Mouse (Mus musculus): Measurements from ENCODE around the gene Olfr30.
"Not testable (repeated sequence)": the region's sequence is repeated elsewhere in the genome, so short reads cannot be mapped to it uniquely, and the experiment has no call there.

Olfr30 gene

DNA sequence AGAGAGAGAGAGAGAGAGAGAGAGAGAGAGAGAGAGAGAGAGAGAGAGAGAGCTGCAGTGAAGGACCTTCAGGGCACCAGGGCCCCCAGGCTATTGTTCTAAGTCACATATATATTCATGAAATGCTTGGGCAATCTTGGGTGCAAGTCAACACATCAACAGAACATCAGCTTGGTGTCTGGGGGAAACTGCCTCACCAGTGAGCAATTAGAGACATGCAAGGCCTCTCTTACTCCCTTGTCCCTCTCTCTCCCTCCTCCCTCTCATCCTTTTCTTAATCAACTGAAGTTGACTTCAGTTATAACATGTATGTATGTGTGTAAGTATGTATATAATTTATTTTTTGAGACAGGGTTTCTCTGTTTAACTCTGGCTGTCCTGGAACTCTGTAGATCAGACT lies at the start of gene Olfr30:
TSS of gene Olfr30 (minus strand) at position 101 of the 400 bp plus-strand sequence.
- DNase-seq (ENCODE audit: inconsistent age in 2 of 2, low spot score in 1 of 2): no peak

DNA sequence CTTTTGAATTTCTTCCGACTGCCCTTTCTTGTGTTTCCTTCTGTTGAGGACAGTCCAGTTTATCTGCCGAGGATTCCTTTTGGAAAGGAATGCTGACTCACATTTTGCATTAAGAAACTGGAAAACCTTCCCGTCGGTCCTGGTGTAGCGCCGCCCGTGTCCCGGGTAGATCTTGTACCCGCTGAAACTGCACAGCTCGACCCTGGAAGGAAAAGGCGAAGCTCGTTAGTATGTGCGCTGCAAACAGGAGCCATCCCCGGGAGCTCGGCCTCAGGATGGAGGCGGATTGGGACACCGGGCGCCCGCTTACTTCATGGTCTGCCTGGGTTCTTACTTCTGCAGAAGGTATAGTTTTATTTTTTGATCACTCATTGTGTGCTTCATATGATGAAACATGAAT lies 47.0 kb upstream of the Olfr30 start:
- DNase-seq (ENCODE audit: inconsistent age in 2 of 2, low spot score in 1 of 2): not testable (repeated sequence)

DNA sequence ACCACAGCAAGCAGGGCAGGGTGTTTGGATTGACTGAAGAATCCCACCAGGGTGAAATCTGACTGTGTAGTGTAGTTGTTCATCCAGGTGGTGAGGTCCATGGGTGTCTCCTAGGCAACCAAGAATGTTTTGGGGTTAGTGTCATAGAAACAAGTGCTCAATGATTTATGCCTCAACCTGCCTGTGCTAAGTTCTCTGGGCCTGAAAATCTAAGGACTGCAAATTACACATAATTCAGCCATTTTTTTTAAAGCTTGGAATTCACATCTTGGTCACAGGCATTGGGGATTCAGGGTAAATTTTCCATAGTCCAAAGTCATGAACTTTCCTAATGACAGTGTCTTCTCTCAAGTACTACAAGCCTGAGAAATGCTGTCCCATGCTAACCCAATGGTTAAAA lies 40.4 kb upstream of the Olfr30 start, which contains the start of gene Olfr331:
TSS of gene Olfr331 (minus strand) at position 101 of the 400 bp plus-strand sequence.
- not testable (repeated sequence) for DNase-seq (ENCODE audit: inconsistent age in 2 of 2, low spot score in 1 of 2)

DNA sequence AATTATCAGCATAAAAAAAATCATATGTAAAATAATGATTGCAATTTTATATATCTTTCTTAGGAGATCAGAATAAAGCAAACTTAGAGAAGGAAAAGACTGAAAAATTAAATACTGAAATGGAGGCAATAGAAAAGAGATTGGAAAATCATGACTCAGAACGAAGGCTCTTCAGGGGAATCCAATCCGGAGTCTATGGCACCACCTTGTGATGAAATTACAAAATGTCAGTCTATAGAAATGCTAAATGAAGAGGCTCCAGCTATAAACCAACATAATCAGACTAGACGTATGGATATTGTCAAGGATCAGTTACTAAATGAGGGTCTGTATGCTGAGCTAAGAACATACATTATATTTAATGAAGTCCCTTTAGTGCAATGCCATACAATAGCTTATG lies 37.2 kb upstream of the Olfr30 start:
- no peak for DNase-seq (ENCODE audit: inconsistent age in 2 of 2, low spot score in 1 of 2)

DNA sequence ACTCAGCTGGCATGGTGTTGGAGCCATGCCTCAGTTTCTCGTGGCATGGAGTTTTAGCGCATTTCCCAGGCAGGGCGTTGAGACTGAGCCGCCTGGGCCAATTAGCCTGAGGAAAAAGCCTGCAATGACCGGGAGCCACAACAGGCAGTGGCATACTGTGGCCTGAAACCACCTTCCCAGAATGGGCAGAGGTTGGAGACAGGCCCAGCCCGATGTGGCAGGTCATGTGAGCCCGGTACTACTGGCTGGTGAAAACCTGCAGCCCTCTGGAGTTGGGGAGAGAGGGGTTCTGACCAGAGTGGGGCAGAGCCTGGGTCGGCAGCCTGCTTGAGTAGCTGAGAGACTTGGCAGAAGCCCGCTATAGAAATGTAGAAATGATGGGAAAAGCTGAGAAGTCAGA lies 36.7 kb upstream of the Olfr30 start:
- DNase-seq (ENCODE audit: inconsistent age in 2 of 2, low spot score in 1 of 2): no peak

DNA sequence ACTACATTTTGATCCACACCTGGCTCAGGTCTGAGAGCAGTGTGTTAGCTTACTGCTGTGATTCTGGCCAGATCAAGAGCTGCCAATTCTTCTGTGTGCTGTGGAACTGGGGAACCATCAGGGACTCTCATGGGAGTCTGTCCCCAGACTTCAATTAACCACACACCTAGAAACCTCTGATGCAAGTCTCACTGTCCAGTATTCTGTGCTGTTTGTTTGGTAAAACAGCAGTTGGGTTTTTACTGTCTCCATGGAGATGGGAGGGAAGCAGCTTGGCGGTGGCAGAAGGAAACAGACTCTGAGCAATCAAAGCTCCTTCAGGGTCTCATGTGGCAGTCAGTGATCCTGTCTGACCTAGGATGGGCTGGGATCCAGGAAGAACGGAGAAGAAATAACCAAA lies 30.4 kb upstream of the Olfr30 start, which contains the start of gene Olfr332:
TSS of gene Olfr332 (minus strand) at position 101 of the 400 bp plus-strand sequence.
- DNase-seq (ENCODE audit: inconsistent age in 2 of 2, low spot score in 1 of 2): no peak

DNA sequence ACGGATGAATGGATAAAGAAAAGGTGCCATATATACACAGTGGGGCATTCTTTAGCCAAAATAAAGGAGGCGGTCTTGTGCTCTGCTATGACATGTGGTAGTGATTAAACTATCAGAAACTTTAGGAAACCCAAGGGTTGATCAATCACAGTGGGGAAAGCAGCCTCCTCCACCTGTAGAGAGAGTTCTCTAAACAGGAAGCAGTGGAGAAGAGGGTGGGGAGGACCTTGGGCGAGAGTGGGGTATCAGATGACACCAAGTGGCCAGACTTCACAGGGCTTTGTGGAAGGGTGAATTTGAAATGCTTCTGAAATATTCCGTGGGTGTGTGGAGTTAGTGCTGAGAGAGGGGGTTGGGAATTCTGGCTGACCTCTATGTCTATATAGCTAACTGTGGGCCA lies 8.5 kb downstream of the Olfr30 start:
- no peak for DNase-seq (ENCODE audit: inconsistent age in 2 of 2, low spot score in 1 of 2)

DNA sequence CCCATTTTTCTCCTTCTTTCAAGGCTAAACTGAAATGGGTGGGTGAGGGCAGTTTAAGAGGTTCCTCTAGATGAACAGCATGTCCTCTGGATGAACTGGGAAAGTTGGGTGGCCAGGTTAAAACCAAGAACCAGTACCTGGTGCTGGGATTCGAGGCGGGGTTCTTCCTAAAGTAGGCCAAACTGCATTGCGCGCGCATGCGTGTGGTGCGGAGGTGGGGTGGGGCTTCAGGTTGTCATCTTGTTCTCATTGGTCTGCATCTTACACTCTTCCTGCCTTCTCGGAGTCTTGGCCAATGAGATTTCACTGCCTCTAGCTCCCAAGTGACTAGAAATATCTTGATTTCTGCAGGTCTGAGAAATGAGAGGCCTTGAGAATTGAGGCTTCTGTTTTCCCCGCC lies 9.3 kb downstream of the Olfr30 start, which contains the start of gene Lypd9:
TSS of gene Lypd9 (minus strand) at position 165 of the 400 bp plus-strand sequence.
- DNase-seq (ENCODE audit: inconsistent age in 2 of 2, low spot score in 1 of 2): no peak

DNA sequence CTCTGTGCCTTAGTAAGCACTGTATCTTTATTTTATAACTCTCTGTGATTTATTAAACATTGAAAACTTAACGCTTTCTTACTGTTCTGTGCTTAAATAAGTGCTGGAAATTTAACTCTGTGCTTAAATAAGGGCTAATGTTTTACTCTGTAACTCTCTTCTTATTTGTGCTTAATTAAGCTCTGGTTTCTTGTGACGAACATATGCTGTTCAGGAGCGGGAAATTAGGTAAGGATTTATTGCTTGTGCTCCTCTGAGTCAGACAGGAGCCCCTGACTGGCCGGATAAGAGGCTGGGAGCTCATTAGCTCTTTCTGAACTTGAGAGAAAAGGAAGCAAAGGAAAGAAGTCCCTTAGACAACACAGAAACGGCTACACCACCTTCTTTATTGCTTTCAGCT lies 24.2 kb downstream of the Olfr30 start:
- DNase-seq (ENCODE audit: inconsistent age in 2 of 2, low spot score in 1 of 2): no peak

DNA sequence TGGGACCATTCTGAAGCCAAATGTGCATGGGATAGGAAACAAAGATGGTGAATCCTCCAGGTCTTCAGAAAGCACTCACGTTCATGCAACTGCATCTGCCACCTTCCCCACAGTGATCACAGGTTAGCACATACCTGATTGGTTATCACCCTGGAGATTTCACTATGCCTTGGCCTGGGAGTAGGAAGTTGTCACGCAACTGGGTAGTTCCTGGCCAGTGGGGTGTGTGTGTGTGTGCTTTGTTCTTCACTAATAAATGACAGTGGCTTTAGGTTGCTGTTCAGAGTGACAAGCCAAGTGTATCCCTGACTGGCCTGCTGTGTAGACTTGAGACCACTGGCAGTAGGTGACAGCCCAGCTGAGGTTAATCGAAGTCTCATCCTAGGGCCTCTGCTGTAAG lies 29.8 kb downstream of the Olfr30 start, which contains the start of gene Gm12253:
TSS of gene Gm12253 (plus strand) at position 301 of the 400 bp plus-strand sequence.
- no peak for DNase-seq (ENCODE audit: inconsistent age in 2 of 2, low spot score in 1 of 2)

DNA sequence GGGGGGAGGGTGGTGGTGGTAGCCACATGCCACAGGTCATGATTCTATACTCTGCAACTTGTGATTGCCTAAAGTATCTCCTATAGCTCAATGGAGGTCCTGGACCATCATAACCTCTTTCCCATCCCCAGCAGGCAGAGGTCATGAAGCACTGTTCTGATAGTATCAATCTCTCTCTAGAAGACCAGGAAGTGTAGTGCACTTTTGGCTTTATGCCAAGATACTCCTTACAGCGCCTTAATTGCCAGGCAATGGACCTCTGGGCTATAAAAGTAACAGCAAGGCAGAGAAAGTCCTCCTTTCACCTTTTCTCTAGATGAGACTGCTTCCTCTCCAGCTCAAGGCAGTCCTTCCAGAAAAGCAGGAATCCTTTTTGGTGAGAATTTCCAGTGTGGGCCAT lies 41.3 kb downstream of the Olfr30 start, which contains the start of gene 1810065E05Rik:
TSS of gene 1810065E05Rik (plus strand) at position 297 of the 400 bp plus-strand sequence.
- DNase-seq (ENCODE audit: inconsistent age in 2 of 2, low spot score in 1 of 2): no peak

DNA sequence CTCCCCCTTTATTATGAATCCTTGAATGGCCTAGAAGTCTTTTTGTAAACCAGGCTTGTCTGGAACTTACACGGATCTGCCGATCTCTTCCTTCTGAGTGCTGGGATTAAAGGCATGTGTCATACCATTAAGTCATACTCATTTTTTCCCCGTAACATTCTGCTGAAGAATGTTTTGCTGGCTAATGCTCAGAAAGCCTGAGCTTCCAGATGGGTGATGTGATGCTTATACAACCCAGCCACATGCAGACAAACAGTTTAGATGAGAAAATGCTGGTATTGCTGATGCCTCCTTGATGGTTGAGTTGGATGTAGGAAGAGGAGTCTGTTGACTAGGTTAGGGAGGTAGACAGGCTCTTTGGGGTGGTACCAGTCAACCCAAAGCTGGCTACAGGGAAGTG lies 43.7 kb downstream of the Olfr30 start:
- DNase-seq (ENCODE audit: inconsistent age in 2 of 2, low spot score in 1 of 2): no peak

DNA sequence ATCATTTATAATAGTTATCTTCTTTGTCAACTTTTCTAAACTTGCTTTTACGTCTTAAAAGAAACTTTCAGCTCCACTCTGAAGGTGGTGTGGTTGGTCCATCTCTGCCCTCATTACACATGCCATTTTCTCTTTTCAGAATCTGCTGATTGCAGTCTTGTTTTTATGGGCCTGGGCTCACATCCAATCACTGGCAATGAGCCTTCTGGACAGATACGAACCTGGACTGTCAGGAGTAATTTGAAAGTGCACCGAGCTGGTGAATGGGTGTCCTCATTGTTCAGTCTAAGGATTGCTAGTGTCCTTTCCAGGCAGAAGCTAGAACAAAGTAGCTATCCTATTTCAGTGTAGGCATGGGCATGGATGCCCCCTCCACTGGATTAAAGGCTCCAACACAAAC lies 54.0 kb downstream of the Olfr30 start:
- no peak for DNase-seq (ENCODE audit: inconsistent age in 2 of 2, low spot score in 1 of 2)
